Mouse (Mus musculus): ENCODE measurements at regions not wholly inside any gene's neighbourhood (a gene's known extent, or its start where the extent isn't known, plus 50 kb on each side); places are given as distances from the start of the nearest gene placed in this dataset.

DNA sequence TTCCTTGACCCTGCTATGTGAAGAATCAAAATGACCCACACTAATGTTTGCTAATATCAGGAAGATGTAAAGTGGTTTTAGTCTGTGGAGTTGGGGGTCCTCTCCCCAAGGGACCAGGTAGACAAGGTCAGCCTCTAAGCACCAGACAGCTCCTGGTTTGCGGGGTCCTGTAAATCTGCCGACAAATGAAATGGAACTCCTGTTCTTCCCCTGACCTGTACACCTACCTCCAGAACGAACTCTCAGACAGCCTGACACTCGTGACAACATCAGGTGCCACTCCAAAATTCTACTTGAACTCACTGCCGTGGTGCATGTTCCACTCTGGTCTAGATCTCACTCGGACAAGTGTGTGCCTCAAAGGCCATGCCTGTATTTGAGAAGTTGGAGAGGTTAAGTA, 121.8 kb upstream of the Cdkn3 start:
- DNase-seq (ENCODE audit: low spot score): no peak

DNA sequence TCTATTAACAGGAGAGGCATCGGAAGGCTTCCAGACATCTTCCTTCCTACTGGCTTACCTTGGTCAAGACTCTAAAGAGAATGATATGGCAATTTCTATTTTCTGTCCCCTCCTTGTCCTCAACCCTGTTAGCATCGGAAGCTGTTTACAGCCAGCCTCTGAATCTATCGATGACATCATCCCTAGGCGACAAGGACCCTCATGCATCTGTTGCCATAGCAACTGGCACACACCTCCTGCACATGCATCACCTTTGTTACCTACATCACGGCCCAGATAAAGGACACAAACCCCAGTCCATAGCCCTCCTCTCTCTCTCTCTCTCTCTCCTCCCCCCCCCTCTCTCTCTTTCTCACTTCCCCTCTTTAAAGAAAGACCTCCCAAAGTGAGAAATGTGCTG, 123.1 kb upstream of the Cdkn3 start:
- no peak for DNase-seq (ENCODE audit: low spot score)

DNA sequence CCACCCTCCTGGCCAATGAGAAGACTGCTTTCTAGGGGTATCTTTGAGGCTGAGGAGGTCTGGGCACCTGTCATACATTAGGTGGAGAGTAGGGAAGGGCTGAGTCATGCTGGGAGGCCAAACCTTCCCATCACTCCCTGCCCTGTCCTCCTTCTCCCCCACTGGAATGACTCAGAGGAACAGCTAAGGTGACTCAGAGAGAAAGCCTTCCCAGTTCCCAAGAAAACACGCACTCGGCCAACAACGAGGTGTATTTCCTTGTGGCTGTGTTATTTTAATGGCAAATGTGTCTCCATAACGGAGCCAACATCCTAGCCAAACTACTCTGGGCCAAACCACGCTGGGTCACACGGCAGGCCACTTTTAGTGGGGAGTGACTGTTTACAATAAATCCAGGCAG, 124.0 kb upstream of the Cdkn3 start:
- DNase-seq (ENCODE audit: low spot score): no peak

DNA sequence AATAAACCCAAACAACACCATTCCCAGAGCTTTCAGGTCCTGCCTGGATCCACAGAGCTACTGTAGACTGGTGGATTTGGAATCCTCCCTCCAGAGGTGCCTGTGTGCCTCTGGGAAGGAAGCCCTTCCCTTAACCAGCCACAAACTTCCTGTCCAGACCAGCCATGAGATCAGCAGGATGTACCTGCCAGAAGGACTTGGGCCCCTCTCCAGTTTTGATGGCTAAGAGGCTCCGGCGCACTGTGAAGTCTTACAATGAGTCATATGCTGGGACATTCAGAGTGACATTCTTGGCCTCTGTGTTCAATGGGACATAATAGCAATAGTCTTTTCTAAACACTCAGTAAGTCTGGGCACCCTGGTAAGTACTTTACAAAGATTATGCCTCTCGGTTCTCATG, 125.0 kb upstream of the Cdkn3 start:
- no peak for DNase-seq (ENCODE audit: low spot score)

DNA sequence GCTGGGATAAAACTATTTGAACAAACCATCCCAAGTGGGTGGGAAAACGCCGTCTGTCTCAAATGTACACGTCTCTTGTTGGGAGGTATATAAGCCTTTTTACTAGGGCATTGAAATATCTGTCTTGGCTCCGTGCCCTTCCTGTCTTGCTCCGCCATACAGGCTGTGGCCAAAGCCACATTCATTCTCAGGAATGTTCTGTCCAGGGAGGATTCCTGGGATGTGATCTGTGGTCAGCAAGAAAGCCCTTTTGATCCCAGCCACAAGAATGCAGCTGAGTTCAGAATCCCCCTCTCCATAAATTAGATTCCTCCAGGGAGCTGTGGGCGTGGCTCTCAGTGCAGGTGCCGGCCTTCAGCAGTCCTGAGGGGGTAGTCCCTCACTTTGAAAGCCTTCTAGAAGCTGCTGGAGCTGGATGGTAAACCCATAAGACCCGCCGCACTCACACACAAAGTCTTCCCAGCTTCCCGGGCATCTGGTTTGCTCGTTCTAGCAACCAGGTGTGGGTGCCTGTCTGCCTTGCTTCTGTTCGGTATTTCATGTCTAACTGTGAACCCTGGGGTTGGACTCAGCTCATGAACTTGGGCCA, 125.6 kb upstream of the Cdkn3 start:
- no peak for DNase-seq (ENCODE audit: low spot score)

DNA sequence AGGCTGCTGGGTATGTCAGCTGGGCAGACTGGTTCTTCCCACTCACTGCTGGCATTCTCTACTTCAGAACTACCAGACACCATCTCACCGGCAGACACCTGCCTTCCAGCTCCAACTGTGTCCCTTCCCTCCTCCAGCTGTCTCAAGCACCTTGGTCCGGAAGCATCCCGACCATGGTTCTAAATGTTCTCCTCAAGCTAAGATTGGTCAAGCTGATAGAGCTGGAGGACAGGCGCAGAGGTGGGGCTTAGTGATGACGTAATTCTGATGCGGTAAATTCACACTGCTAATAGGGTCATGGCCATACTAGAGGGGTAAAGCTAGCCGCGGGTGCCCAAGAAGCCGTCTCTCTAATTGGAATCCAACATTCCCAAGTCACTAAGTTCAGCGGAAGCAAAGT, 126.1 kb upstream of the Cdkn3 start:
- no peak for DNase-seq (ENCODE audit: low spot score)

DNA sequence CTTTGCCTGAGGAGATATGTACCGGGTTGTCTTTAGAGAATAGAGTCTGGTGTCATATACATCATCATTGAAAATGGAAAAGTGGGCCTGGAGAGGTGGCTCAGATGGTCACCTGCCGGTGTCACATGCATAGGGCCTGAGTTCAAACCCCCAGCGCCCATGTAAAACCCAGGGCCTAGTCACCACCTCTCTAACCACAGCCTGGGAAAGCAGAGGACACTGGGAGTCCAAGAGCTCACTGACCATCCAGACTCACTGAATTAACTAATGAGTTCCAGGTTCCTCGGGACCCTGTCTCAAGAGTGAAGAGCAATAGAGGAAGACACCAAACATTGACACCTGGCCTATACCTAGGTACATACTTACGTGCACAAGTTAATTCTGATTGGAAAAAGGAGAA, 132.7 kb upstream of the Cdkn3 start:
- no peak for DNase-seq (ENCODE audit: low spot score)

DNA sequence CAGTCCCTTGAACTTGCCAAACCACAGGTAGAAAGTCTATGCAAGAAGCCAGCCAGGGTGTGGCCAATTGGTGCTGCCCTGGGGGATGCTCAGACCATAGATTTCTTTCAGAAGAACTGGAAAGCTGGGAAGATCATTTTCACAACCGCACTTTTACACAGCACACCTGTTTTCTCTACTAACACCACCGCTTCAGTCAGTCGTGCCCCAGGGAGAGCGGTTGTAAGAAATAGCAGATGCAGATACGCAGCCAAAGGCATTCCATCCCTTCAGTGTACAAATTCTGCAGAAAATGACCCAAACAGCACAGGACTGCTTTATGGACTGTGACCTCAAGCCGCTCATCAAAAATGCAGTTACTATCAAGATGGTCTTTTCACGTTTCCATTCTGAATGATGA, 134.6 kb upstream of the Cdkn3 start:
- no peak for DNase-seq (ENCODE audit: low spot score)

DNA sequence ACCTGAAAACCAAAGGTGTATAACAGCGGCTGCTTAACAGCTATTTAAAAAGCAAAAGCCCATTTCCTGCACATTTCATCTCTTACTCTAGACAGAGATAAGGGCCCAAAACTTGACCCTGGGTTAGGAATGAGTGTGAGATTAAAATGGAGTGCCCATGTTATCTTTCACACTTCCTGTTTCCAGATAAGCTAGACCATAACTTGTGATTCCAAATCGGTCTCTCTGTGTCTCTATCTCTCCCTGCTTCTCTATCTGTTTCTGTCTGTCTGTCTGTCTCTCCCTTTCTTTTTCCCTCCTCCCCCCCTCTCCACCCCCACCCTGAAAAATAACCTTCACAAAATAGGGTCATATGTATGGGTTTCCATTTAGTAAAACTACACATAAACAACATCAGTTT, 136.7 kb upstream of the Cdkn3 start:
- no peak for DNase-seq (ENCODE audit: low spot score)

DNA sequence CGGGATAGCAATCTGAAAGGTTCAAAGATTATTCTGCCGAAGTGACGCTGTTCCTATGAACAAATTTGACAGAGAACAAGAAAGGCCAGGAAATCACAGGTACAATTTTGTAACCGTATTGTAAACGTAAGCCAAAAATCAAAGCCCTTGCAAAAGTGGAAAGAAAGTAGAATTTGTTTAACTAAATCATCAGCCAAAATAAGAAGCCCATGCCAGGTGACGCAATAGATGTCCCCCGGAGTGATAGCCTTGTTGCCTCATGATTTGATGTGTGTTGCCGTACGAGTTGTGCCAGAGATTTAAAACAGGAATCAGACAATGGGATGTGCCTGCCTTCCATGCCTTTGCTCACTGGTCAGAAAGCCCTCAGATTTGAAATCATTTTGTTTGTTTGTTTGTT, 144.3 kb upstream of the Cdkn3 start:
- no peak for DNase-seq (ENCODE audit: low spot score)

DNA sequence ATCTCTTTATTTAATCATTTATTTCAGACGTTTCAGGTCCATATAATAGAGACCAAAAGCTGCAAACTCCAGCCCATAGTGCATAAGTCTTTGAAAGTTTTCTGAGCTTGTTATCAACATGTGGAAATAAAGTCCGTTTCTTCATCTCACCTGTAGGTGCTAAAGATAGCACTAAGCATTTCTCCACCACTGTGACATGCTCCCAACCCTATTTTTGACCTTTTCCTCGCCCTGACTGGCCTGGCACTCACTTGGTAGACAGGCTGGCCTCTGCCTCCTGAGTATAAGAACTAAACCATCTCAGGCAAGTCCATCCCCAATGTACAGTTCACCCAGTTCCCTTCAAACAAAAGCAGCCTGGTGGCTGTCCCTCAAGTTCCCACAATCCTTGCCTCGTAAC, 145.4 kb upstream of the Cdkn3 start:
- DNase-seq (ENCODE audit: low spot score): no peak

DNA sequence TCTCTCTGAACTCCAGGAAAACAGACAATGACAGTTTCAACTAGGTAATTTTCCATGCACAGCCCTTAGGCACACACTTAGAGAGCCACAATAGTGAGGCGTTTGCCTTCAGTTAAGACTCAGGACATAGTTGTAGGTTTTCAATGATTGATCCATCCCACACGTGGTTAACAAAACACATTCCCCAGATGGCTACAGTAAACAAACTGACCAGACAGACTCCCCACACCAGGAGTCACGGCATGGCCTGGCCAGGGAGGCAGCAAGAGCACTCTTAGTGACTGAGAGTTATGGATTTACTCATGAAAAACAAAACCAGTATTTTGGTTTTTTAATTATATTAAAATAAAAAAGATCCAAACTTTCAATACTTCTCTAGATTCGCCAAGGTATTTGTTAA, 146.6 kb upstream of the Cdkn3 start:
- DNase-seq (ENCODE audit: low spot score): no peak

DNA sequence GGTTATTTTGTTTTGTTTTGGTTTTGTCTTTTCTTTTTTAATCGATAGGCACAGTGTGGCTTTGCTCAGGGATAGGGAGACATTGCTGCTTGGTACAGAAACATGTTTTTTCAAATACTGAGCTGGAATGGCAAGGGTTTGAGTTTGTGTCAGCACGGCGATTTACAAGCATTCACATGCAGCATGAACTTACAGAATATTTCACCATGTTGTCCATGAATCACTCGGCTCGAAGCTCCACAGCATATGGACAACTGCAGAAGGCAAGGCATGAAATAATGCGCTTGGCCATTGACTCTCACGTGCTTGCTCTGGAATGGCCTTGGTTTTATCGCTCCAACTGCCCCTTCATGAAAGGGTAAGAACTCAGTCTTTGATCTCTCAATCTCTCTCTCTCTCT, 147.1 kb upstream of the Cdkn3 start:
- DNase-seq (ENCODE audit: low spot score): no peak

DNA sequence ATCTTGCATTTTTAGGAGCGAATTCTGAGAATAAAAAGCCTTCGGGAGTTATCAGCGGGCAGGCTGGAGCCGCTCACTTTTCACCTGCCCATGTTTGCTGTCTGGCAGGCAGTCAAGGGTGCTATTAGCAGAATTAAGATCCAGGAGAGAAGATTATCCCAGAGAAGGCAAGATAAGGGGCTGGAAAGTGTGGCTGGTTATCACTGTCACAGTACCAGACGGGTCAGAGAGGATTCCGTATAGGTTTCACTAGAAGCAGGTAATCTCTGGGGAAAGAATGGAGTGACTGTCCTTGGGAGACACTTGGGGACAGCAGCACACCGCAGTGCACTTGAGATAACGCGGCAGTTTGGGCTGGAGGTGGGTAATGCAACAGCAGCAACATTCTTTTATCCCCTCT, 147.8 kb upstream of the Cdkn3 start:
- DNase-seq (ENCODE audit: low spot score): no peak

DNA sequence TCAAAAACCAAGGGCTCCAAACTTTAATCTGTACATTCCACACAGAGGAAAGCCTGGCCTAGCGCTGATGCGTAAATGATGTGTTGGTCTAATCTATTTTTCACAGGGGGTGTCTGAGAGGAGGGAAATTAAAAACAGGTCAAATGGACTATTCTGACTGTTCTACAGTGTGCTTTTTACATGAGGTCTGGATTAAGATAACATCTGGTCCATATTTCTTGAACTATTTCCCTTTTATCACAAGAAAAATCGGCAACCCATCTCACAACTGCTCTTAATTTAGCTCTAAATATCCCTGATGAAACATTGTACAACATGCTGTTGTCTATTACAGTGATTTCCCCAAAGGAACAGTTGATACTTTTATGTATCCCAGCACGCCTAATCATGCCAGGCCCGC, 149.4 kb upstream of the Cdkn3 start:
- no peak for DNase-seq (ENCODE audit: low spot score)

DNA sequence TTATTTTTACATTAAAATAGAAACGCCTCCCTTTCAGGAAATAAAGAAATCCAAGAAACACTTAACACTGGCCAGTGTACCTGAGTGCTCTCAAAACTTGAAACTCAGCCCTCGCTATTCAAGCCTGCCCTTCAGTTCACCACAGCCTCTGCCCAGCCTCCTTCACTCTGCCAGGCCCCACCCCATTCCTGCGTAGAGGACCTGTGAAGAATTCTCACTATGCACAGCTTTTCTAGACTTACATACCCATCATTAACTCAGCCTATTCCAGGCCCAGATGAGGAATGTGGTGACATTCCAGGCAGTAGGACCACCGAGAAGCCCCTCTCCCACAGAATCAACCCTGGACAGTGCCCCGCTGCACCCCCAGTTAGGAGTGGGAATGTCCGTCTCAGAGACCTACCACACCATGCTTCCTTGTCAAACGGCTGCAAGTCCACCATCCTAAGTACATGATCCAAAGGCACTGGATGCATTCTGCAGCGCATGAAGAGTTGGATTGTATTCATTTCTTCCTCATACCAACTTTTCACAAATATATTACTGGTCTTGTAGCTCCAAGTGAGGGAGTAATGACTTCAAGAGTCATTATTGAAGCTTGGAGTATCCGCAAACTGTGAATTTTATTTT, 150.0 kb upstream of the Cdkn3 start:
- no peak for DNase-seq (ENCODE audit: low spot score)

DNA sequence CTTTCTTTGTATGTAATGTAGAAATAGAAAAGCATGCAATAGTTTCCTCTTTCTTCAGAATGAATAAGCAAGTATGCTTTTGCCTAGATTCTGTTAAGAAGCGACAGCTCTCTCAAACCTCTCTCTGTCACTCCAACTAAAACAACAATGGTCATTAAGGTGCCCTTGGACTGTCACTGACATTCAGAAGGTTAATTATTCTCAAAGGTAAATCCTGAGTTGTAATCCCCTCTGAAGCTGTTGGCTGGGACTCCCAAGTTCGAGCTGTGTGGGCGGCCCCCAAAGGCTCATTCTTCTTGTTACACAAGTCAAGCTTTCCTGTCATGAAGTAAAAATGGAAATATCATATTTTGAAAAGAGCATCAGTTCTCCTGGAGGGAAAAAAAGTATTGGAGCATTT, 153.6 kb upstream of the Cdkn3 start:
- no peak for DNase-seq (ENCODE audit: low spot score)

DNA sequence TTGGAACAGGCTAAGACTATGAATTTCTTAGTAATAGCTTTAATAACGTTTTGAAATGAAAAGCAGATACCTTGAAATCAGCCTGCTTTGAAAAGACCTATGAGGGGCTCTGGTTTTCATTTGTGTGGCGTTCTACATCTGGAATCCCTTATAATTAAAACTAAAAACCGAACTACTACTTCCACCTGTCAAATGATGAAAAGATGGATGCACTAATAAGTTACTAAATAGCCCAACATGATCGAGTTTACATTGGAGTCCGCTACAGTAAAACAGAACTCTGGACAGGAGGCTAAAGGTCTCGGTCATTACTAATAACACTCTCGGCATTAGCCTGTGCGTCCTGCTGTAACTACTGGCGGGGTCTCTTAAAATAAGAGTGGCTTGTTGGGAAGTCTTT, 154.3 kb upstream of the Cdkn3 start:
- no peak for DNase-seq (ENCODE audit: low spot score)

DNA sequence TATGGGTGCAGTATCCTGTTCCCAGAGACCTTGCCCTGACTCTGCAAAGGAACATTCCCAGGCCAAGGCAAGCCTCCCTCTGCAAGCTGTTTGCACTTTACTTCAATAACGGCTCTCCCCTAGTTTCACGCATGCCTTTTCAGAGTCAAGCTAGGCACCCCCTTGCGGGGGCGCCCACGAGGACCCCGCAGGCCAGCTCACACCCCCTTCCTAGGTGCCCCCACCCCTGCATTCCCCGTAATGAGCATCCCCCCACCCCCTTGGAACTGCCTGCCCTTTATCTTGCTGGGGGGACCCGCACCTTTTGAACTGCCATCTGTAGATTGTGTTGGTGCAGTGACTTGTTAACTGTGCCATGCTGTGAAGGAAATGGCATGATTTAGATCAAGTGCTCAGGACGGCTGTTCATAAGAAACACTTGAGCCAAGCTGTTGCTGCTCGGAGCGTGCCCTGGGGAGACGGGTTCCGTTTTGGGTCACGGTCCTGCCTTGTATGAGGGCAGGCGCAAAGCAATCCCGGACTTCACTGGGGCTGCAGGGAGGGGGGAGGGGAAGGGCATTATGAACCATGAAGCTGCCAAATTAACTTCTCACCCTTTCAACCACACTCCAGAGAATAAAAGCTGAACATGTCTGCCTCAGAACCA, 155.3 kb upstream of the Cdkn3 start:
- no peak for DNase-seq (ENCODE audit: low spot score)

DNA sequence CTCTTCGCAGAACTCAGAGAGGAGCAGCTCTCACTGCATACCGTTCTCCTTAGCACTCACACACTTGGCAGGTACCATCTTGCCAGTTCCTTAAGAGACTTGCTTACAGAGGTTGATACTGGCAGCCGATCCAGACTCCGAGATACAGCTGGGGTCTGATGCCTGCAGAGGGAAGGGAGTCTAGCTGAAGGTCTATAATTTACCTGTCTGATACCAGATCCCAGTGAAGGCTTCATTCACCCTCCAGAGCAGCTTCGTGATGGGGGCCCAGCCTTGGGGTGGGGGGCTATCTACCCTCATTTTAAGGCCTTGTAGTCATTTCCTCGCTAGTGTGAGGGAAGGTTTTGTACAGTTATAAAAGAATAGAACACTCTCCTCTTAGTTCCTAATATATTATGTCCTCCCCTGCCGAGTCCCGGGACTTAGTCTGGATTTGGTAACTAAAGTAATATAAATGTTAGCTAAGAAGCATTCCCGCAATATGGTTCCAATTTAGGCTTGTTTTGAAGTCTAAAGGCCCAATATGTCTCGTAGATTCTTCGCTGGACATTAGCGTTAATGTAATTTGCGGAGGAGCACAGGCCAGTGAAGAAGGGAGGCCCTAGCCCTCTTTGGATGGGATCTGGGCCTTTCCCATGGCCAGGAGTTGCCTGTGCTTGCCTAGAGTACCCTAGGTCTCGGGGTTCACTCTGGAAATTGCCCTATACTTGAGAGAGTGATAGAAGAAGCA, 156.0 kb upstream of the Cdkn3 start:
- no peak for DNase-seq (ENCODE audit: low spot score)

DNA sequence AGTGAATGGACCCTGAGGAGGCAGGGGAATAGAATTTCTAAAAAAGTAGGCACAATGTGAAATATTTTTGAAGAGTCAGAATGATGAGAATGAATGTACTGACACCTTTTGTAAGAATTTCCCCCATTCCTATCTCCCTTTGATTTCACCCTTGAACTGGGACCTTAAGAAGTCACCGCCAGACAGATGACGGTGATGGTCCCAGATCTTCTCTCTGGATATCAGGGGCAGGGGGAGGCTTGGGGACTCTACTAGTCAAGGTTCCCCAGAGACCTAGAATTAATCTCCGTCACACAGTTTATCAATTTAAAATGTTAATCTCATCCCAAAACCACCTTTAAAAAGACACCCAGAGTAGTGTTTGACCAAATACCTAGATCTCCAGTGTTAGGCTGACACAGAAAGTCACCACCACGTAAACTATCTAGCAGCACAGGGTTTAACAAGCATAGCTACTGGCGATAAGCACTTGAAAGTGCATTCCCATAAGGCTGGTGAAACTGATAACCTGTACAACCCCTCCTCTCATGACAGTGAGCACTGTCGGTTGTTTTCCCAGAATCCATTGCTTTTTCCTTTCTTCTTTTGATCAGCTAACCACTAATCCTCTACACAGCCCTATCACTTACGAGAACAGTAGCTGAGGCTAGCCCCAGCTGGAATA, 163.5 kb upstream of the Cdkn3 start:
- no peak for DNase-seq (ENCODE audit: low spot score)

DNA sequence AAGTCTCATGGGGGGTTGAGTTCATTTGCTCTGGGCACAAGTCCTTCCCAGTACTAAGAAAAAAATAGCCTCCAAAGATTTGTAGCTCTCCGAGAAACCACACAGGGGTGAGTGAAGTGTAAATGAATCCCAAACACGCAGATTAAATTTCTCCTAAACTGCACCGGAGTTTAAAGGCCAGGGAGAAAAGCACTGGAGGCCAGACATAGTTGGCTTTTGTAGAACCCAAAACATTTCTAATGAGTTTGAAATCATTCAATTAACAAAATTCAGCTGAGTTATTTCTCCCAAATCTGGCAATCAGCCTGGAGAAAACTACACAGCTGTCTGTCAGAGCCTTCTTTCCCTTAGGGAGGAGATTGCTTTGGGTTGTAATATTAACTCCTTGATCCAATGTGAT, 166.2 kb upstream of the Cdkn3 start:
- DNase-seq (ENCODE audit: low spot score): no peak

Data from ovary, postnatal 36 days (tissue).